Mouse (Mus musculus) left cerebral cortex, postnatal 25 days (tissue): Measurements from ENCODE around the gene Ssb. TPM values are rescaled to one million over a fixed set of nuclear protein-coding genes. Genes with fewer than 3 reads are reported as not detected.
"Not testable (repeated sequence)": the region's sequence is repeated elsewhere in the genome, so short reads cannot be mapped to it uniquely, and the experiment has no call there.

Experiments used
- DNase-seq, 2 experiments: peaks; one replicate each; pipeline ENCODE4 v3.0.0; 2022; ENCODE audit warnings: low spot score in 2 of 2, mixed read lengths in 1 of 2
- intact Hi-C: fragments of 180-260 bp; cut with DNase I; formaldehyde crosslinking; loops from one replicate; pipeline ENCODE4 v1.15.1; 2025
- total RNA-seq, 2 experiments: library from RNA; stranded (reverse); gene quantifications; 2 replicates each; pipeline ENCODE4 v1.2.3; 2021

The Ssb gene
- total RNA-seq, 2 experiments from 2014 or later, result 119 to 125 TPM

- intact Hi-C loops, result no loop called here
- no peak for DNase-seq
Measured at GRCm38 (mm10) chr2:69857882-69858281, 3.5 kb upstream of the Ssb start.

GRCm38 (mm10) chr2:69860972-69861452 lies 350 bp upstream of the Ssb start:
- intact Hi-C loops, result no loop called here
- DNase-seq, result peak; percentile 27 to 44

GRCm38 (mm10) chr2:69862117-69862657 lies 825 bp downstream of the Ssb start:
- no peak for DNase-seq
- intact Hi-C loops, result no loop called here

GRCm38 (mm10) chr2:69883990-69884391 lies 22.6 kb downstream of the Ssb start:
- DNase-seq, result no peak
- intact Hi-C loops, result no loop called here

GRCm38 (mm10) chr2:69884581-69884980 lies 23.2 kb downstream of the Ssb start:
- intact Hi-C loops, result no loop called here
- DNase-seq, result no peak

- intact Hi-C loops, result loop anchor here (5.0 kb wide), 1 partner anchor 57 kb away; no protein-coding TSS in a partner anchor
- peak in 1 of 2 experiments; percentile 11 for DNase-seq
Measured at GRCm38 (mm10) chr2:69885050-69885449, 23.7 kb downstream of the Ssb start.

GRCm38 (mm10) chr2:69885451-69886305 lies 24.3 kb downstream of the Ssb start, which contains the start of gene Mettl5:
TSS of gene Mettl5 (minus strand) at chr2:69885615.
- peak; percentile 89 to 94 for DNase-seq
- intact Hi-C loops, result loop anchor here (5.0 kb wide), 1 partner anchor 57 kb away; no protein-coding TSS in a partner anchor

- DNase-seq, result no peak
- intact Hi-C loops, result loop anchor here (5.0 kb wide), 1 partner anchor 53 kb away; no protein-coding TSS in a partner anchor
Measured at GRCm38 (mm10) chr2:69888957-69889356, 27.6 kb downstream of the Ssb start.

- intact Hi-C loops, result no loop called here
- DNase-seq, result no peak
Measured at GRCm38 (mm10) chr2:69890843-69891242, 29.5 kb downstream of the Ssb start.

- intact Hi-C loops, result no loop called here
- DNase-seq, result no peak
Measured at GRCm38 (mm10) chr2:69893145-69893544, 31.8 kb downstream of the Ssb start.

- intact Hi-C loops, result no loop called here
- no peak for DNase-seq
Measured at GRCm38 (mm10) chr2:69893891-69894290, 32.5 kb downstream of the Ssb start.

GRCm38 (mm10) chr2:69895502-69896223 lies 34.3 kb downstream of the Ssb start:
- intact Hi-C loops, result no loop called here
- DNase-seq, result no peak

- DNase-seq, result no peak
- intact Hi-C loops, result no loop called here
Measured at GRCm38 (mm10) chr2:69896224-69896581, 34.8 kb downstream of the Ssb start.

- intact Hi-C loops, result no loop called here
- peak; percentile 96 to 98 for DNase-seq
Measured at GRCm38 (mm10) chr2:69897039-69897617, 35.8 kb downstream of the Ssb start, which contains the start of gene Ubr3. TSS of gene Ubr3 (plus strand) at chr2:69897246.

- DNase-seq, result peak; percentile 40 to 64
- intact Hi-C loops, result no loop called here
Measured at GRCm38 (mm10) chr2:69897618-69898575, 36.5 kb downstream of the Ssb start.

- intact Hi-C loops, result no loop called here
- DNase-seq, result no peak
Measured at GRCm38 (mm10) chr2:69903541-69903940, 42.2 kb downstream of the Ssb start.

GRCm38 (mm10) chr2:69907394-69907793 lies 46.0 kb downstream of the Ssb start:
- DNase-seq, intact Hi-C loops: not testable (repeated sequence)

- no peak for DNase-seq
- intact Hi-C loops, result no loop called here
Measured at GRCm38 (mm10) chr2:69912801-69913200, 51.4 kb downstream of the Ssb start.

- intact Hi-C loops, result no loop called here
Measured at GRCm38 (mm10) chr2:69917301-69917700, 55.9 kb downstream of the Ssb start.

More at GRCm38 (mm10) chr2:69917301-69917700, 55.9 kb downstream of the Ssb start:
- DNase-seq, result no peak
